ENCODE assay signal across 40 mouse cellular contexts in the genomic region with DNA sequence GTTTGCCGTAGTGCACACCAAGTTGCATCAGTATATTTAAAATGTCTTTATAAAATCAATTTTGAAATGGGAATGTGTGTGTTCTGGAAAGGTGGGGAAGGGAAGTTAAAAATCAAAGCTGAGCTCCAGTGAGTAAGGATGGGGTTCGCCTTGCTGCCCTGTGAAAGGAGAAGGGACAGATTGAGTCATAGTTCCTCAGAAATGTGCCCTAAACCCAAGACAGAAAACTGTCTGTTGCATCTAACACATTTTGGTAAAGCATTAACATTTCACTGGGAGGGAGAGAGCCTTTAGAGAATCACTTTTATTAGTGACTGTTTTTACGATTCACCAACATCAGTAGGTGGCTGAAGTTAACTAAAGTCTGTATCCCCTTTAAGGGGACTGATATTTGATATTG. TPM values are rescaled to one million over a fixed set of nuclear protein-coding genes. Genes with fewer than 3 reads are reported as not detected.
"Had no signal": no experiment of that assay in that cellular context is flagged by ENCODE, and none has a peak within 500 bp of the region (broad histone marks: within the 10 kb centered on the region; RNA-seq: fewer than 3 reads in every experiment).

No protein-coding gene starts in this region.

RNA-seq across cellular contexts. Expression of a gene that starts 56.1 kb away (rescaled TPM):
- total RNA-seq: left cerebral cortex, postnatal 14 days; left cerebral cortex, postnatal 25 days; left cerebral cortex, postnatal 36 days; left cerebral cortex, postnatal 4 days; liver, adult 2 months; megakaryocyte progenitor cell, adult 5-6 weeks; megakaryocyte, adult 5-6 weeks; megakaryocyte-erythroid progenitor cell, adult 5-6 weeks; midbrain, postnatal 0 days; monocyte, adult 5-6 weeks had no signal
- polyA plus RNA-seq: limb, embryonic 10.5 days; limb, embryonic 11.5 days; limb, embryonic 12.5 days; limb, embryonic 13.5 days; limb, embryonic 14.5 days; limb, embryonic 15.5 days; liver, adult 2 months; liver, embryonic 11.5 days; liver, embryonic 12.5 days; liver, embryonic 13.5 days; liver, embryonic 14.5 days; liver, embryonic 15.5 days; liver, embryonic 16.5 days; liver, postnatal 0 days; lung, adult 2 months; lung, embryonic 14.5 days; lung, embryonic 15.5 days; lung, embryonic 16.5 days; lung, postnatal 0 days; macrophage; midbrain, embryonic 10.5 days; midbrain, embryonic 11.5 days; midbrain, embryonic 12.5 days; midbrain, embryonic 13.5 days; midbrain, embryonic 14.5 days; midbrain, embryonic 15.5 days; midbrain, embryonic 16.5 days; midbrain, postnatal 0 days; myocyte; neural tube, embryonic 11.5 days; neural tube, embryonic 12.5 days; neural tube, embryonic 13.5 days had no signal
